Mouse (Mus musculus): ENCODE data around the gene Stxbp1.

DNA sequence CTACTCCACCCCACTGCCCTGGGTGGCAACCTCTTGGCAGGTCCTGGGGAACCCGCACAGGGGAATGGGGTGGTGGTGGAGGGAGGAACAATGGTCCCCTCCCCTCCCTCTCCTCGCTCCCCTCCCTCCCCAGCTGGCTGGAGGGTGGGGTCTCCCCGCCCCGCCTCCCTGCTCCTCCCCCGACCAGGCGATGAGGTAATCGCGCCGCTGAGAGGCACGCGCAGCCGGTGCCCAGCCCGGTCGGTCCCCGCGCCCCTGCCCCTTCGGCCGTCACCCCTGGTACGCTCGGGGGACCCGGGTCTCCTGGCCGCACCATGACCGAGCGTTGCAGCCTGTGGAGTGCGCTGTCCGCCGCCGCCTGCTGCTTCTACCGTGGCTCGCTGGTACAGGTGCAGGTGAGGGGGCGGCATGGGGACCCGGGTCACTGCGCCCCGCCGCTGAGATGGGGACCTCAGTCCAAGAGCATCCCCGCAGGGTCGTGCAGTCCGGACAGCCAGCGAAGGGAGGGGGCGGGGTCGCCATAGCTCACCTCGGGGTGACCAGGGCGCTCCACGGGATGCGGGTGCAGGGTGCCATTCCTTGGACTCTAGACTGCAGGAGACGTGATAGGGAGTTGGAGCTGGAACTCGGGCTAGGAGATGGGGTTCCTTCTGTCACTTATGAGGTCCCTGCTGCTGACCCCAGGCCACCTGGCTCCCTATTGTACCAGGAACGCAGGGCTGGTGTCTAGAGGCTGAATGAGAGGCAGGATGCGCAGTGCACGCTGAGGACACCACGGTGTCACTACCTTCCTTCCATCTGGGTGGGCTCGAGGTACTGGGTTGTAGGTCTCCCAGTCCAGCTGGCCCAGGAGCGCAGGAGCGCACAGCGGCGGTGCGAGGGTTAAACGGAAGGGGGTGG is 105.5 kb downstream of the Stxbp1 start:
- no peak for TF ChIP-seq GATA1 (IDR thresholded peaks at IDR 0.05; ENCODE audit: borderline replicate concordance, low read length)
- no peak for TF ChIP-seq FLI1 (IDR thresholded peaks at IDR 0.05; ENCODE audit: low read length)

Data from megakaryocyte, embryonic 14.5 days (primary cell).